20 mouse cellular contexts compared by ENCODE assay signal in genomic region chr8:114384189-114384588, GRCm38 (mm10). TPM values are rescaled to one million over a fixed set of nuclear protein-coding genes. Genes with fewer than 3 reads are reported as not detected.
"Had no signal": no experiment of that assay in that cellular context is flagged by ENCODE, and none has a peak within 500 bp of the region (broad histone marks: within the 10 kb centered on the region; RNA-seq: fewer than 3 reads in every experiment).

No protein-coding gene starts in this region.

- DNase-seq: gastrocnemius, adult 2 months; gastrocnemius, postnatal 10 days; gastrocnemius, postnatal 25 days; heart, postnatal 10 days; heart, postnatal 4 days; kidney, adult 18-20 months; kidney, adult 8-10 months; kidney, postnatal 10 days; kidney, postnatal 25 days; kidney, postnatal 4 days; liver; liver, embryonic 13.5 days had no signal

RNA-seq across cellular contexts. Expression of gene Clec3a, which starts 33.7 kb away (rescaled TPM):
- total RNA-seq: gastrocnemius, adult 2 months; gastrocnemius, postnatal 10 days; granulocyte monocyte progenitor cell, adult 5-6 weeks; heart, adult 8-10 months; heart, postnatal 10 days; layer of hippocampus, adult 2 months; layer of hippocampus, postnatal 10 days; layer of hippocampus, postnatal 25 days; left cerebral cortex, adult 2 months; left cerebral cortex, postnatal 14 days; left cerebral cortex, postnatal 36 days had no signal
